Mouse (Mus musculus) ovary, postnatal 36 days (tissue): ENCODE measurements around the gene Rtl5.
"Not testable (repeated sequence)": the region's sequence is repeated elsewhere in the genome, so short reads cannot be mapped to it uniquely, and the experiment has no call there.

Experiments used
- DNase-seq: peaks from one replicate; pipeline ENCODE4 v3.0.0; 2022; ENCODE audit warnings: low spot score, mixed read lengths

Gene Rtl5

GRCm38 (mm10) chrX:102070591-102071471, at the start of gene Rtl5:
Gene Rtl5, minus strand, starts transcription at chrX:102071304.
- DNase-seq, result peak; percentile 74

- DNase-seq, result peak; percentile 87
Observed at GRCm38 (mm10) chrX:102119042-102119864, 48.1 kb upstream of the Rtl5 start, which contains the start of gene Pin4. Gene Pin4, plus strand, starts transcription at chrX:102119447.

GRCm38 (mm10) chrX:102115676-102116075, 44.6 kb upstream of the Rtl5 start:
- no peak for DNase-seq

DNA sequence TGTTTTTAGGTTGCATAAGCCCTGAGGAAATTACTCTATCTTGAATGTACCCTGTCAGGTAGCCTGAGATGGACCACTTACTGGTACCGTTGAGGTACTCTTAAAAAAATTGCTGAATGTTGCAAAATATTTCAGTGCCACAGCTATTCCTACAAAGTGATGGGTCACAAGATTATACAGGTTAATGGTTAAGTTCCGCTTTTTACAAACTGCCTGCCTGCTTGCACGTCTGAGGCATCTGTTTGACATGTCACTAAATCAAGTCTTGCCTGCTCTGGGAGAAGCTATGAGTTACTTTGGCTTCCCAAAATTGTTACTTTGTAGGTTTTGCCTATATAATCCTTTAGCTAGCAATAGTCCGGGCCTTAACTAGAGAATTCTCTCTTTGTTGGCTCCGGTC, 38.2 kb upstream of the Rtl5 start:
- DNase-seq, result not testable (repeated sequence)

GRCm38 (mm10) chrX:102103830-102104229, 32.7 kb upstream of the Rtl5 start:
- not testable (repeated sequence) for DNase-seq

DNA sequence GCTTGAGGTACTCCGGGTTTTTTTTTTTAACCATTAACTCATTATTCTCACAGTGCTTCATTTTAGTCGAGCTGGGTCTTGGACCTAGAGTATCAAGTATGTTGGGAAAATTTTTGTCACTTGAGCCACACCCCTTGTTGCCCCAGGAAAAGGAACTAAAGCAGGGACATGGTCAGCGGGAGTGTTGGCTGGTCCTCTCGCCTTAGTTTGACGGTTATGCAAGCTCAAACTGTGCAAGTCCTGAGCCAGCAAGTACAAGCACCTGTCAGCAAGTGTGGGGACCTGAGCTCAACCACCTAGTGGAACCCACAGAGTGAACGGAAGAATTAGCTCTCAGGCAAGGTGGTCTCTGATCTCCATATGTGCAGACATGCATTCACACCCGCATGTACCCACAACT, 30.8 kb upstream of the Rtl5 start:
- no peak for DNase-seq

GRCm38 (mm10) chrX:102094381-102094904, 23.3 kb upstream of the Rtl5 start:
- DNase-seq, result no peak

- no peak for DNase-seq
Observed at GRCm38 (mm10) chrX:102090605-102091004, 19.5 kb upstream of the Rtl5 start.

- DNase-seq, result no peak
Observed at GRCm38 (mm10) chrX:102085798-102086443, 14.8 kb upstream of the Rtl5 start.

DNA sequence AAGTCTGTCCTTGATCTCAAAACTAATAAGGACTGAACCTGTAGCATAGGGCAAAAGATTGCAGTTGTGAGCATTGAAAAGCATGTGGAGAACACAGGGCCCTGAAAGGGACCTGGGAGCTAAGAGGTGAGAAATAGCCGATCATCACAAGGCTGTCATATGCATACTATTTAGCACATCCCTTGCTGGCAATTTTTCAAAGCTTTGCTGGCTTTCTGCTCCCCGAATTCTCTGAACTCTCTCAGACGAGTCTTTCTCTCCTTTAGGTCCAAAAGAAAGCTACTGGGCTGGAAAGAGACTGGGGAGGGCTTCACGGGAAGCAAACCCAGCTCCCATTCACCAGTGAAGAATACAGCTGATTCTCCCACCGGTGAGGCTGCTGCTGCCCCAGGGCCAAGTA, 11.2 kb upstream of the Rtl5 start:
- DNase-seq, result no peak

DNA sequence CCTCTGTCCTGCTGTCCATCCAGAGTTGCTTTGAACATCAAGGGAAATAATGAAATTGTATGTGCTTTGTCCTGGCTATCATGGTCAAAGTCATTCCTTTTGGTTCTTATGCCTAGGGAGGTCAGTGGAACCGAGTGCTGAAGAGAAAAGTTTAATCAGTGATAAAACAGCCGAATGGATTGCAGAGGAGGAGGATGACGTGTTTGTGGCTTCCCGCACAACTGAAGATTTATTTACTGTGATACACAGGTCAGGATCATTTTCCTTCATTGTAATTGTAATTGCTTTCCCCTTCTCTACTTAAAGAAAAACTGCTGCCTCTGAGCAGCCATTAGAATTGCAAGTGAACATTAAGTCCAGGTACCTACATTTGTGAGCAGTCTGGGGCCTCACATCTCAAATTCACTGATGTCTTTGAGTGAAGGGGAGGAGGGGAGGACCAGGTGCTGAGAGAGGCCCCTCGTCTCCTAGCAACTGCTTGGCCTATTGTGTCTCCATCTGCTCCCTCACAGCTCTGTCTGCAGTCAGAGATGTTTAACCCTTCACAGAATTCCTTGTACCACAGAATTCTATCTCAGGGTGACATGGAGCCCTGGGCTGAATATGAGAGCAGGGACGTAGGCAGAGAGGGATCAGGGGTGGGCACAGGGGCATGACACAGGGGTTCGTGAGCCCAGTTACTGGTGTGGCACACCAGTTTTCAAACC, 10.6 kb upstream of the Rtl5 start:
- no peak for DNase-seq

GRCm38 (mm10) chrX:102081076-102081475, 10.0 kb upstream of the Rtl5 start:
- no peak for DNase-seq

- DNase-seq, result no peak
Observed at GRCm38 (mm10) chrX:102076886-102077765, 6.0 kb upstream of the Rtl5 start.

DNA sequence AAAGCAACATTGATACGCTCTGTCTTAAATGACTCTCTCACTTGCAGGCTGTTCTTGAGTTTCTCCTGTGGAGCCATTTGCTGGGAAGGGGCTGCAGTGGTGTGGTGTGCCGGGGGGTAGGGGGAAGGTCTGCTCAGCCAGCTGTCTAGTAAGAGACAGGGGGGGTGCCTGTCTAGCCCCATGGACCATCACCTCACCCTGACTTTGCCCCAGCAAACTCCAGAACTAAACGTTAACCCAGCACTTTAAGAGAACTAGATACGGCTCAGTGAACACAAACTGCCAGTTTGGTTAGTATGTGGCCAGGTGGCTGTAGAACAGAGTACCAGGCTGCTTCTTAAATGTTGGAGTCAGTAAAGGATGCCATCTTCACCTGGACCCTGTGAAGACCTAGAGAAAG, 4.1 kb upstream of the Rtl5 start:
- DNase-seq, result no peak

- DNase-seq, result no peak
Observed at GRCm38 (mm10) chrX:102074435-102074834, 3.3 kb upstream of the Rtl5 start.

GRCm38 (mm10) chrX:102073605-102074325, 2.7 kb upstream of the Rtl5 start:
- no peak for DNase-seq

DNA sequence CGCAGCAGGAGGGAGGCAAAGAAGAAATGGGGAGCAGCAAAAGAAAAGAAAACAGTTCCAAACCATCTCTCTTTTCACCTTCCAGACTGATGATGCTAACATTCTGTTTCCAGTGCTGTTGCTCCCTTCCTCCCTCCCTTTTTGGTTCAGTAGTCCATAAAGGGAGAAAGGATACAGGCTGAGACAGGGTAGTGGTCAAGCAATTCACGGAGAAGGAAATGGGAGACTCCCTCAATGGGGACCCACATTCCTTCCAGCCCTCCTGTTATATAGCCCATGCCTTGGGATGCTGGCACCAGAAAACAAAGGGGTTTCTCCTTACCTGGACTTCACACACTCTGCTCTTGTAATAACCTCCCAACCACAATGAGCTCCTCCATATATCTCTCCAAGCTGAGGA, 413 bp upstream of the Rtl5 start:
- DNase-seq, result no peak

DNA sequence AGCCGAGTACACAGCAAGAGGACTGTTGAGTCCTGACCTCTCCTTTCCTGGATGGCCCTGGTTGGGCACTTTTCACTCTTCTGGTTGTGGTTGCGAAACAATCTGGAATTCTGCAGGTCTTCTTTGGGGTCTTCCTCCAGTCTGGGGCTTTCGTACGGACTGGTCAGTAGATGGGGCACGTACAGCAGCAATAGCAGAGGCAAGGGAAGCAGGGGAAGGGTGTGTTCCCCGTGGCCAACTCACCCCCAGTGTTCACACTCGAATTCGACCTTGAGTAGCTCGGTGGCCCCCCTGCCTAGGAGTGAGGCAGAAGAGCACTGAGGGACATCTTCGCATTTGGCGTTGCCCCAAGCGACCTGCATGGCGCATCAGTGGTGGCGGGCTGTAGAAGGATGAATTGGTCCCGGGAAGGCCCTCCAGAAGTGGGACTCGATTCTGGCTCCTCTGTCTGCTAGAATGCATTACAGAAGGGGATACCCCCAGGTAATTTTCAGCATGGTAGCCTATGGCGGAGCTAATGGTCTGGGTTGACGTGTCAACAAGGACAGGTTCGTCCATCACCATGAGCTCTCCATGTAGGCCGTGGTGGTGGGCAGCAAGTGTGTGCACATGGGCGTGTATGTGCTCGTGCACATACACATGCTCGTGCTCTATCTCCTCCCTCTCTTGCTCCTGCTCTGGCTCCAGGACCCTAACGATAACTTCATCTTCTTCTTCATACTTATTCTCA, 2.1 kb downstream of the Rtl5 start:
- no peak for DNase-seq

DNA sequence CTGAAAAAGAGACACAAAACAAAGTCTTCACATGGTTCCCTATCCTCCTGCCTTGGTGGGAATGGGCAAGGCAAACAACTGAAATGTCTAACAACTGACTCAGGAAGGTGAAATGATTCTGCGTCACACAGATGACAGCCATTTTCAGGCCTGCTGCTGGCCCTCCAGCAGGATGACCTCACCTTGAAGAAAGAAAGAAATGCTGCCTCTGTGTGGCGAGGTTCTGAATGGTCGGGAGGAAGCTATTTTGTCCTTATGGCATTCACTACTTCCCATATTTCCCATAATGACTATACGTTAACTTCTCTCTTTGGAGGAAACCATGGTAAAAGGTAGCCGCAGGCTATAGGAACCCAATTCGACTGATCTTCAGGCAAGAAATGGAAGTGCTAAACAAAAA, 4.0 kb downstream of the Rtl5 start:
- DNase-seq, result no peak
